Mouse (Mus musculus) CH12.LX (cell line): ENCODE measurements at regions not wholly inside any gene's neighbourhood (a gene's known extent, or its start where the extent isn't known, plus 50 kb on each side); places are given as distances from the start of the nearest gene placed in this dataset.

Experiments
- DNase-seq: peaks from one replicate; pipeline ENCODE4 v3.0.0-alpha.2; 2013; ENCODE audit errors: extremely low read depth
- H3K27ac ChIP-seq: 2 replicates; pipeline ENCODE4 v1.5.1; 2012; ENCODE audit warnings: low read depth, mild to moderate bottlenecking, control low read depth, moderate library complexity; ENCODE audit not compliant: insufficient read depth
- H3K27me3 ChIP-seq: replicated peaks from 2 replicates; pipeline ENCODE3; 2012; ENCODE audit warnings: inconsistent platforms
- H3K36me3 ChIP-seq, 2 experiments: replicated peaks in 1 of 2; 2 replicates each; pipeline versions ENCODE3 to v1.6.1; 2012; ENCODE audit warnings: inconsistent platforms in 1 of 2, low read length in 1 of 2, mild to moderate bottlenecking in 1 of 2, mixed read lengths in 1 of 2, moderate library complexity in 1 of 2; ENCODE audit not compliant: control insufficient read depth in 1 of 2, insufficient read depth in 1 of 2
- H3K4me1 ChIP-seq, 2 experiments: 2 replicates each; pipeline ENCODE4 v1.6.1; 2012; ENCODE audit warnings: inconsistent platforms in 1 of 2, moderate library complexity in 1 of 2; ENCODE audit not compliant: insufficient read depth in 2 of 2, control insufficient read depth in 1 of 2
- H3K4me2 ChIP-seq: 2 replicates; pipeline ENCODE4 v1.6.1; 2012; ENCODE audit warnings: low read depth, mild to moderate bottlenecking, control low read depth; ENCODE audit not compliant: poor library complexity, insufficient read depth, severe bottlenecking
- H3K4me3 ChIP-seq, 3 experiments: fragments of 150-350 bp in 1 of 3; sonication (generic) in 1 of 3; replicated peaks in 1 of 3; 2 replicates each; pipeline versions ENCODE3 to v1.5.1; 2011 to 2012; ENCODE audit warnings: low read depth in 2 of 3, low read length in 2 of 3, mild to moderate bottlenecking in 2 of 3, moderate library complexity in 2 of 3, control low read depth in 1 of 3, improper control_type of control experiment in 1 of 3, inconsistent platforms in 1 of 3, mixed read lengths in 1 of 3; ENCODE audit not compliant: poor library complexity in 1 of 3
- H3K79me2 ChIP-seq: replicated peaks from 2 replicates; pipeline ENCODE4 v1.6.1; 2012; ENCODE audit warnings: mild to moderate bottlenecking, moderate library complexity; ENCODE audit not compliant: control insufficient read depth, poor library complexity, insufficient read depth, severe bottlenecking; ENCODE audit errors: extremely low read depth
- H3K9ac ChIP-seq: 2 replicates; pipeline ENCODE4 v1.6.1; 2012; ENCODE audit warnings: low read depth, mild to moderate bottlenecking, control low read depth, moderate library complexity; ENCODE audit not compliant: insufficient read depth
- H3K9me3 ChIP-seq: replicated peaks from 2 replicates; pipeline ENCODE3; 2012; ENCODE audit warnings: low read length, inconsistent platforms, mixed read lengths
- CHD2 ChIP-seq: IDR thresholded peaks from 2 replicates; pipeline ENCODE4 v1.6.1; 2011; ENCODE audit warnings: low read length, improper control_type of control experiment
- CTCF ChIP-seq, 2 experiments: IDR thresholded peaks in 1 of 2; conservative IDR thresholded peaks in 1 of 2; 2 replicates each; pipeline ENCODE4 v1.5.1; 2011 to 2012; ENCODE audit warnings: low read depth in 2 of 2, low read length in 2 of 2, improper control_type of control experiment in 1 of 2, inconsistent platforms in 1 of 2, mild to moderate bottlenecking in 1 of 2, moderate library complexity in 1 of 2
- E2F4 ChIP-seq: IDR thresholded peaks from 2 replicates; pipeline ENCODE4 v1.6.1; 2011; ENCODE audit warnings: low read depth, low read length, improper control_type of control experiment; ENCODE audit not compliant: insufficient replicate concordance
- HCFC1 ChIP-seq: IDR thresholded peaks from 2 replicates; pipeline ENCODE4 v1.6.1; 2012; ENCODE audit warnings: low read depth, mild to moderate bottlenecking, inconsistent platforms, low read length, improper control_type of control experiment
- JUND ChIP-seq: conservative IDR thresholded peaks from 2 replicates; pipeline ENCODE4 v1.6.1; 2011; ENCODE audit warnings: low read depth, low read length, improper control_type of control experiment
- MAX ChIP-seq: IDR thresholded peaks from 2 replicates; pipeline ENCODE4 v1.6.1; 2011; ENCODE audit warnings: low read length, improper control_type of control experiment
- MAZ ChIP-seq: IDR thresholded peaks from 2 replicates; pipeline ENCODE4 v1.6.1; 2012; ENCODE audit warnings: low read depth, mild to moderate bottlenecking, inconsistent platforms, low read length, improper control_type of control experiment, moderate library complexity
- MYC ChIP-seq: IDR thresholded peaks from 2 replicates; pipeline ENCODE4 v1.6.1; 2011; ENCODE audit warnings: low read depth, mild to moderate bottlenecking, improper control_type of control experiment, low read length
- NELFE ChIP-seq: IDR thresholded peaks from 2 replicates; pipeline ENCODE4 v1.6.1; 2011; ENCODE audit warnings: low read depth, low read length, improper control_type of control experiment
- PAX5 ChIP-seq: IDR thresholded peaks from 2 replicates; pipeline ENCODE4 v1.6.1; 2012; ENCODE audit warnings: low read length, inconsistent platforms, mixed read lengths
- POLR2A ChIP-seq: IDR thresholded peaks from 2 replicates; pipeline ENCODE4 v1.6.1; 2011; ENCODE audit warnings: low read depth, mild to moderate bottlenecking, improper control_type of control experiment, low read length
- POLR2AphosphoS2 ChIP-seq: IDR thresholded peaks from 2 replicates; pipeline ENCODE4 v1.6.1; 2011; ENCODE audit warnings: low read depth, low read length, improper control_type of control experiment
- SMC3 ChIP-seq: IDR thresholded peaks from 2 replicates; pipeline ENCODE4 v1.6.1; 2011; ENCODE audit warnings: low read depth, low read length, improper control_type of control experiment
- UBTF ChIP-seq: IDR thresholded peaks from 2 replicates; pipeline ENCODE4 v1.6.1; 2012; ENCODE audit warnings: low read depth, mild to moderate bottlenecking, inconsistent platforms, low read length, improper control_type of control experiment, moderate library complexity
- ZC3H11A ChIP-seq: IDR thresholded peaks from 2 replicates; pipeline ENCODE4 v1.6.1; 2012; ENCODE audit warnings: low read depth, mild to moderate bottlenecking, inconsistent platforms, low read length, improper control_type of control experiment
- ZKSCAN1 ChIP-seq: IDR thresholded peaks from 2 replicates; pipeline ENCODE4 v1.6.1; 2012; ENCODE audit warnings: low read depth, inconsistent platforms, low read length, improper control_type of control experiment, borderline replicate concordance
- dilution Hi-C: fragments of 300-500 bp; cut with MboI; formaldehyde crosslinking; loops from 2 replicates; pipeline ENCODE4 v1.14.3; 2020; ENCODE audit warnings: low sequenced_read_pairs; ENCODE audit not compliant: extremely low pct_unique_long_range_greater_than_20kb, extremely low pct_ligation_motif_present
- in situ Hi-C: fragments of 300-500 bp; cut with MboI; formaldehyde crosslinking; loops from 3 replicates; pipeline ENCODE4 v1.14.3; 2019; ENCODE audit warnings: low sequenced_read_pairs, low pct_ligation_motif_present, low pct_unique_long_range_greater_than_20kb, mixed read lengths

GRCm38 (mm10) chr8:8466526-8467244 is 194.4 kb downstream of the Efnb2 start:
- Histone ChIP-seq H3K4me3 (no peak overlapping the region), H3K79me2 (no peaks in the 10 kb centered on the region), H3K9me3 (peaks cover 52% of the 10 kb centered on the region), H3K27ac (no peak overlapping the region), H3K9ac (no peak overlapping the region), H3K4me2 (no peak overlapping the region), H3K36me3 (no peaks in the 10 kb centered on the region), H3K27me3 (no peaks in the 10 kb centered on the region), H3K4me1 (no peaks in the 10 kb centered on the region)
- dilution Hi-C loops = no loop called here
- in situ Hi-C loops = loop anchor here (25.0 kb wide), 1 partner anchor 221 kb away; the partner anchor contains the start of gene Arglu1
- DNase-seq = no peak
- TF ChIP-seq SMC3 = no peak

GRCm38 (mm10) chr8:8462455-8462854 is 198.6 kb downstream of the Efnb2 start:
- Histone ChIP-seq H3K9me3 (peaks cover 62% of the 10 kb centered on the region), H3K4me3 (no peak overlapping the region), H3K27ac (no peak overlapping the region), H3K27me3 (no peaks in the 10 kb centered on the region), H3K4me2 (no peak overlapping the region), H3K4me1 (no peaks in the 10 kb centered on the region), H3K36me3 (no peaks in the 10 kb centered on the region), H3K79me2 (no peaks in the 10 kb centered on the region), H3K9ac (no peak overlapping the region)
- no peak for TF ChIP-seq CHD2
- no peak for TF ChIP-seq POLR2AphosphoS2
- no peak for TF ChIP-seq E2F4
- no peak for TF ChIP-seq NELFE
- TF ChIP-seq POLR2A = no peak
- no peak for TF ChIP-seq HCFC1
- TF ChIP-seq JUND = no peak
- TF ChIP-seq MAZ = no peak
- no peak for TF ChIP-seq ZC3H11A
- no peak for TF ChIP-seq MYC
- TF ChIP-seq UBTF = no peak
- TF ChIP-seq SMC3 = no peak
- TF ChIP-seq MAX = no peak
- TF ChIP-seq ZKSCAN1 = no peak
- dilution Hi-C loops (no loop called here), in situ Hi-C loops (loop anchor here (25.0 kb wide), 1 partner anchor 225 kb away; the partner anchor contains the start of gene Arglu1)
- no peak for DNase-seq

- Histone ChIP-seq H3K27me3 (no peaks in the 10 kb centered on the region), H3K4me1 (no peaks in the 10 kb centered on the region), H3K9ac (no peak overlapping the region), H3K4me2 (no peak overlapping the region), H3K9me3 (peaks cover 63% of the 10 kb centered on the region), H3K4me3 (no peak overlapping the region), H3K36me3 (no peaks in the 10 kb centered on the region), H3K79me2 (no peaks in the 10 kb centered on the region), H3K27ac (no peak overlapping the region)
- dilution Hi-C loops = no loop called here
- DNase-seq = no peak
- in situ Hi-C loops = loop anchor here (25.0 kb wide), 1 partner anchor 230 kb away; the partner anchor contains the start of gene Arglu1
- TF ChIP-seq PAX5 (no peak), CTCF (conservative IDR thresholded peaks at IDR 0.05 in 1 of 2, IDR thresholded peaks at IDR 0.05 in 1 of 2; ENCODE audit: low read depth in 2 of 2, low read length in 2 of 2) (no peak), SMC3 (no peak), POLR2A (no peak)
- TF ChIP-seq, all 38 proteins: peak for 0
Observed at GRCm38 (mm10) chr8:8457536-8457935, 203.5 kb downstream of the Efnb2 start.
